Mouse (Mus musculus): Measurements from ENCODE around the gene Scamp5.
"Not testable (repeated sequence)": the region's sequence is repeated elsewhere in the genome, so short reads cannot be mapped to it uniquely, and the experiment has no call there.

Gene Scamp5

GRCm38 (mm10) chr9:57452624-57453462 lies 15.0 kb downstream of the Scamp5 start:
- no peak for DNase-seq (ENCODE audit: low read depth, low spot score)

GRCm38 (mm10) chr9:57449715-57450114 lies 18.1 kb downstream of the Scamp5 start:
- DNase-seq (ENCODE audit: low read depth, low spot score) = no peak

GRCm38 (mm10) chr9:57440620-57441019 lies 27.2 kb downstream of the Scamp5 start:
- no peak for DNase-seq (ENCODE audit: low read depth, low spot score)

GRCm38 (mm10) chr9:57439522-57440295 lies 28.2 kb downstream of the Scamp5 start, which contains the start of gene Ppcdc:
Ppcdc (minus strand) TSS chr9:57440124.
- peak; percentile 86 for DNase-seq (ENCODE audit: low read depth, low spot score)

- DNase-seq (ENCODE audit: low read depth, low spot score) = no peak
These were observed 28.8 kb downstream of the Scamp5 start for GRCm38 (mm10) chr9:57439083-57439482.

GRCm38 (mm10) chr9:57437896-57438614 lies 29.8 kb downstream of the Scamp5 start:
- DNase-seq (ENCODE audit: low read depth, low spot score) = no peak

DNA sequence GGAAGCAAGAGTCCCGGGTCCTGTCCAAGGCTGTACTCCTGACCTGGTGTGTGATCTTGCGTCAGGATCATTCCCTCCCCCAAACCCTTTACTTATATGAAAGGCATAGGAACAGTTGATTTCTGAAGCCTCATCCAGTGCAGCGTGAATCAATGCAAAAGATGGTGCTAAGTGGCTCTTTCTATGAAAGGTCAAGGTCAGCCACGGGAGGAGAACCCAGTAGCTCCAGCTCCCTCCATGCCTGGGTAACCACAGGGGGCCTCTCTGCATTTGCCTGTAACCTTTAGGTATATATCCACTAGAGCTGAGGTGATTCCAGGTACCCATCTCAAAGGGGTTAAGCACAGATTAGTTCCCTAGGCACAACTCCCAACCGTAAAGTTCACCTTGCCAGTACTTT lies 31.7 kb downstream of the Scamp5 start:
- DNase-seq (ENCODE audit: low read depth, low spot score) = no peak

DNA sequence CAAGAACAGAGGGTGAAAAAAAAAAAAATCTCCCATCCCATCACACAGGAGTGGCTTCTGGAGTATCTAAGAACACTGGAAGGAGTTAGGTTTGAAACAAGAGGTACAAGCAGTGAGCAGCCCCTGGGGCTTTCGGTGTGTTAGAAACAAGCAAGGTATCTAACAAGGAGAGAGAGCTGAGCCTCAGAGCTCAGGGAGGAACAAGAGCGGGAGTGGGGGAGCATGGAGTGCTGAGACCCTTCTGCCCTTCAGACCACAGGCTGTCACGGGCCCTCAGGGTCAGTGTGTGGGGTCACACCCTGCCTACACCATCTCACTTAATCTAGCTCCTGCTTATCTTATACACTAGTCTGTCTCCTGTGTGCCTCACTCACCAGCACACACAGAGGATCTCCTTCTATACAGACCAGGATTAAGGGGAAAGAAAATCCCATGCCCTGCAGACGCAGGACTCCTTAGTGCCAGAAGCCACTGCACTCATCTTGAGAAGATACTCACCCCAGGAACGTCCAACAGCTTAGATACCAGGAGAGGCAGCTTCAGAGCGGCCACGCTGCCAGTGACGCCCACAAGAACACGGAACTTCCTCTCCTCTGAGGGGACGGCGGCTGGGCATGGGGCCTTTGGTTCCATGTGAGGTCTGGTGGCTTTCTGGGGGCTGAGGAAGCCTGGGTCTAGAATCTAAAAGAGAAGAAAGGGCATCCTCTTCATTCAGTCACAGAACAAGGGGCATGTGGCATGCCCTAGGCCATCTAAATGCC lies 33.3 kb downstream of the Scamp5 start:
- no peak for DNase-seq (ENCODE audit: low read depth, low spot score)

GRCm38 (mm10) chr9:57433097-57434032 lies 34.5 kb downstream of the Scamp5 start:
- peak; percentile 50 for DNase-seq (ENCODE audit: low read depth, low spot score)

- DNase-seq (ENCODE audit: low read depth, low spot score) = no peak
These were observed 35.4 kb downstream of the Scamp5 start for GRCm38 (mm10) chr9:57432480-57432879.

- no peak for DNase-seq (ENCODE audit: low read depth, low spot score)
These were observed 36.7 kb downstream of the Scamp5 start for GRCm38 (mm10) chr9:57431202-57431601.

DNA sequence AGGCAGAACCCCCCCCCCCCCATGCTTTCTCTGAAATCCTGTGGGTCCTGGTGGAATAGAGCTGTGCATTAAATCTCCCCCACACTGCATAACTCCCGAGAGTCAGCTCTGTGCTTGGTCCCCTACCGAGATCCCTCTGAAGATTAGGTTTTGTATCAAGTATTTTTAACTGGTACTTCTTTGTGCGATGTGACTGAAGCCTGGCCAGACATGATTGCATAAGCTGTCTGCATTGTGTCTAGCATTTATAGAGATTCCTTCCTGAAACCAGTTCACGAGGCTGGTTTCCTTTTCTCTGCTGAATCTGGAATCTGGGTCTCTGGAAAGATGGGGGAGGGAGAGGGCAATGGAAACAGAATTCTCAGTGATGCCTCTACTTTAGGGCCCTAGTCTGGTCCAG lies 39.5 kb downstream of the Scamp5 start:
- DNase-seq (ENCODE audit: low read depth, low spot score) = no peak

DNA sequence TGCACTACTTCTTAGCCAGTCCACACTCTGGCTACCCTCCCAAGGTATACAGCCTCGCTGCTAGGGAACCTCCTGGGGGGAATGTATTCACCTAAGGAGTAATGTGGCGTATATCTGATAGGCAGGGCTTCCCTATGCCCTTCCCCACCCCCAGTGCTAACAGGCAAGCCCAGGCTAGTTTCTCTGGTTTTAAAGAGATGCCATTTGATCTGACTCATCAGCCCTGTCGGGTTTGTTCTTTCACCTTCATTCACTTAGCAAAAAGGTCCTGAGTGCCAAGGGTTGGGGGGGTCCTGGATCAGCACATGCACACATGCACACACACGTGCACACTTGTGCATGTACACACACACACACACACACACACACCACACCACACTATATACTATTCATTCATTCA lies 39.9 kb downstream of the Scamp5 start:
- no peak for DNase-seq (ENCODE audit: low read depth, low spot score)

DNA sequence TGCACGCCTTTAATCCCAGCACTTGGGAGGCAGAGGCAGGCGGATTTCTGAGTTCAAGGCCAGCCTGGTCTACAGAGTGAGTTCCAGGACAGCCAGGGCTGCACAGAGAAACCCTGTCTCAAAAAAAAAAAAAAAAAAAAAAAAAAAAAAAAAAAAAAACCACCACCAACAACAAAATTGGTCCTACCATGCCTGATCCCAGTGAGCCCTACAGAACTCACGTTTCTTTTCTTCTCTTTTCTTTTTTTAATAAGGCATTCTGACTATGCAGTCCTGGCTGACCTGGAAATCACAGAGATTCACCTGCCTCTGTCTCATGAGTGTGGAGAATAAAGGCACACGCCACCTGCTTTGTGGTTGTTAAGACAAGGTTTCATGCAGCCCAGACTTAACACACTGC lies 40.7 kb downstream of the Scamp5 start:
- not testable (repeated sequence) for DNase-seq (ENCODE audit: low read depth, low spot score)

DNA sequence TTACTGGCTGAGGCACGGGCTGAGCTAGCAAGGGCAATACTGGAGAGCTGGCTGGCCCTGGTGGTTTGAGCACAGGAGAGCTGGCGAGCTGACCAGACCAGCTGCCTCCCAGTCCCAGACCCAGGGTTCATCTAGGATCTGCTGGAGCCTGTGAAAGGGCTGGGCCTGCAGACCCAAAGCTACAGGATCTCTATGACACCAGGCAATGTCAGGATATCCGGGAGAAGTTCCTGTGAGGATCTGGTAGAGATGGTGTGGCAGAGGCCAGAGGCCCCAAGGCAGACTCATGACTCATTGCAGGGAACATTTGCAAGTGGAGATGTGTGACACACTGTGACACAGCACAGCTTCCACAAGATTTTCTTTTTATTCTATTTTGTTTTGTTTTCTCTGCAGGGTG lies 42.7 kb downstream of the Scamp5 start:
- DNase-seq (ENCODE audit: low read depth, low spot score) = no peak

GRCm38 (mm10) chr9:57424066-57424465 lies 43.8 kb downstream of the Scamp5 start:
- DNase-seq (ENCODE audit: low read depth, low spot score) = no peak

DNA sequence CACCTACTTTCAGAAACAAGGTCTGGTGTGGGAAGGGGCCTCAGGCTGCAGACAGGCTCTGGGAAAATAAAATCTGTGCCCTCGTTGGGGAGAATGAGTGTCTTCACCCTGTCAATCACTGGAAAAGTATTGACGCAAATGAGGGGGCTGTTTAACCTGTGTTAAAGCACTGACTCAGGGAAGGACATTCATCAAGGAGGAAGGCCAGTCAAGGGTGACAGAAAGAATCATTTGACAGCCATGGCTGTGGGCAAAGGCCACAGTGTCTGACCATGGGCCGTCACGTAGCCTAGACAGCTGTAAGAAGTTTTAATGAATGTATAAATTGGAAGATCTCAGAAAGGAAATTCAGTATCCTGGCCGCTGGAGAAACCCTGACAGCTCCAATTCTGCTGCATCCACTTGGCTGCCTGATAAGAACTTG lies 46.2 kb downstream of the Scamp5 start:
- no peak for DNase-seq (ENCODE audit: low read depth, low spot score)

GRCm38 (mm10) chr9:57421121-57421571 lies 46.7 kb downstream of the Scamp5 start:
- DNase-seq (ENCODE audit: low read depth, low spot score) = no peak

GRCm38 (mm10) chr9:57420321-57421120 lies 47.3 kb downstream of the Scamp5 start:
- DNase-seq (ENCODE audit: low read depth, low spot score) = no peak

Data from retina, adult 2 months (tissue).